Mouse (Mus musculus): ENCODE results near the gene Rab1b. TPM values are rescaled to one million over a fixed set of nuclear protein-coding genes. Genes with fewer than 3 reads are reported as not detected.
"Not testable (repeated sequence)": the region's sequence is repeated elsewhere in the genome, so short reads cannot be mapped to it uniquely, and the experiment has no call there.

The Rab1b gene
- polyA plus RNA-seq, 1 experiment: 212 TPM

DNA sequence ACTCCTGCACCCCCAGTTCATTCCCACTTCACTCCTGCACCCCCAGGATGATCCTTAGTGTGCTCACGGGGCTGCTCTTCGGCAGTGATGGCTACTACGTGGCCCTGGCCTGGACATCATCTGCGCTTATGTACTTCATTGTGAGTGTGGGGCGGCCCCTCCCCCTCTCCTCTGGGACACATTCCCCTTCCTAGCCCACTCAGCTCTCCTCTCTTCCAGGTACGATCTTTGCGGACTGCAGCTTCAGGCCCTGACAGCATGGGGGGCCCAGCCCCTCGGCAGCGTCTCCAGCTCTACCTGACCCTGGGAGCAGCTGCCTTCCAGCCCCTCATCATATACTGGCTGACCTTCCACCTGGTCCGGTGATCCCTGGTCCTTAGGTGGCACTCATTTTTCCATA is 14.8 kb downstream of the Rab1b start:
- Histone ChIP-seq H3K4me3 (ENCODE audit: insufficient read depth, poor library complexity, severe bottlenecking) (no peak overlapping the region), H3K27me3 (ENCODE audit: control insufficient read depth, insufficient read depth, insufficient read length) (no peaks in the 10 kb centered on the region), H3K36me3 (ENCODE audit: control insufficient read depth, insufficient read depth) (peaks cover 3% of the 10 kb centered on the region), H3ac (ENCODE audit: control insufficient read depth, insufficient read length, low read depth) (no peak overlapping the region), H3K79me3 (ENCODE audit: low read depth) (no peaks in the 10 kb centered on the region), H3K79me2 (ENCODE audit: control insufficient read depth, insufficient read depth) (peaks cover 13% of the 10 kb centered on the region)
- TF ChIP-seq USF1 (IDR thresholded peaks at IDR 0.05; ENCODE audit: low read depth) (no peak), FOSL1 (IDR thresholded peaks at IDR 0.05; ENCODE audit: insufficient read depth, low read length, poor library complexity, severe bottlenecking) (no peak), CTCF (IDR thresholded peaks at IDR 0.05; ENCODE audit: control insufficient read depth, insufficient read depth, insufficient read length) (no peak), MYOG (IDR thresholded peaks at IDR 0.05; ENCODE audit: control insufficient read depth, extremely low read depth, insufficient read length) (no peak), MAX (IDR thresholded peaks at IDR 0.05) (no peak), CEBPB (IDR thresholded peaks at IDR 0.05; ENCODE audit: low read depth) (no peak)

DNA sequence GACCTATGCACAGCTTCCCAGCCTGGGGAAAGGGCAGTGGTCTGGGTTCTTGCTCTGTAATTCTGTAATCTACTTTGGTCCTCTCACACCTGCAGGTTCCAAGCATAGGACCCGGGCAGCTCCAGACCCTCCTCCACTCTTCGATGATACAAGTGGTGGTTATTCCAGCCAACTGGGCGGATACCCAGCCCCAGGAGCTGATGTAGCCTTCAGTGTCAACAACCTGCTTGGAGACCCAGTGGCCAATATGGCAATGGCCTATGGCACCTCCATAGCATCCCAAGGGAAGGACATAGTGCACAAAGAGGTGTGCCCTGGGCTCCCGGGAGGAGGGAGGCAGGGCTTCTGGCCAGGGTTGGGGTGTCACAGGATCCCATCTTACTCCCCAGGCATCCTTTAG is 17.5 kb downstream of the Rab1b start:
- H3K36me3 ChIP-seq (ENCODE audit: control insufficient read depth, insufficient read depth): peaks cover 3% of the 10 kb centered on the region
- no peaks in the 10 kb centered on the region for H3K27me3 ChIP-seq (ENCODE audit: control insufficient read depth, insufficient read depth, insufficient read length)
- peak overlapping the region; percentile 86 for H3K4me3 ChIP-seq (ENCODE audit: insufficient read depth, poor library complexity, severe bottlenecking)
- TF ChIP-seq CTCF (IDR thresholded peaks at IDR 0.05; ENCODE audit: control insufficient read depth, insufficient read depth, insufficient read length) (no peak), FOSL1 (IDR thresholded peaks at IDR 0.05; ENCODE audit: insufficient read depth, low read length, poor library complexity, severe bottlenecking) (no peak), MYOD1 (IDR thresholded peaks at IDR 0.05; ENCODE audit: control insufficient read depth, insufficient read length, low read depth) (no peak), CEBPB (IDR thresholded peaks at IDR 0.05; ENCODE audit: low read depth) (no peak), USF1 (IDR thresholded peaks at IDR 0.05; ENCODE audit: low read depth) (no peak), MYOG (IDR thresholded peaks at IDR 0.05; ENCODE audit: control insufficient read depth, extremely low read depth, insufficient read length) (no peak)
- H3K79me3 ChIP-seq (ENCODE audit: low read depth): no peaks in the 10 kb centered on the region
- no peak overlapping the region for H3ac ChIP-seq (ENCODE audit: control insufficient read depth, insufficient read length, low read depth)
- H3K79me2 ChIP-seq (ENCODE audit: control insufficient read depth, insufficient read depth): peaks cover 13% of the 10 kb centered on the region

DNA sequence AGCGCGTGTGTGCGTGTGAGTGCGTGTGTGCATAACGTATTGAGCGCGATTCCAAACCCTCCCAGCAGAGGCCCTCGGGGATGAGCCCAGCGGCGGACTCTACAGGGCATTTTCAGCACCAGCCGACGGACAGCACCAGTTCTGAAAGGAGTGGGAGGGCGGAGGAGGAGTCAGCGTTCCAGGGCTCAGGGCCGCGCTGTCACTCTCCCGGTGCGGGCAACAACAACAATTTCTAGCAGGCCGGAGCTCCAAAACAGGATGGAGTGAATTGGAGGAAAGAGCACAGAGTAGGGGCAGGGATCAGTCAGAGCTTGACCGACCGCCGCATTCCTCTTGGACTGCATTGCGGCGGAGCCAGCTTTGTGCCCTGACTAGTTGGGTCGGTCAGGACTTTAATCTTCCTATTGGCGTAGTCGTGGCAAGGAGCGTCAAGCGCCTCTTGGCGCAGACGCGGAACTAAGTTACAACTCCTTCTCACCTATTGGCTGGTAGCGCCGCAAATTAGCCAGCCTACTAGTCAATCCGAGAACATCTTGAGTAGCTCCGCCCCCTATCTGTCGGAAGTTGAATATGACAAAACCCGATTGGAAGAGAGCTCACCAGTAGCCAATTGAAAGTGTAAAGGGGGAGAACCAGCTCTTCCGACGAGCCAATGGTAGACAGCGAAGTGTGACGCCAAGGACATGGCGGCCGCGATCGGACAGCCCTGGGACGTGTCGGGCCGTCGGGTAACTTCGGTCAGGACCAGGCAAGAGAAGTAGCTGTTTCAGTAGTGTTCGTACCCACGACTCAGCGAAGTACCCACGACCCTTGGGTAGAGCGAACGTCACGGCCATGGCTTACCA is 18.8 kb downstream of the Rab1b start, which contains the start of gene Yif1a:
TSS of gene Yif1a (plus strand) at position 655 of the 845 bp plus-strand sequence.
- Histone ChIP-seq H3ac (ENCODE audit: control insufficient read depth, insufficient read length, low read depth) (peak within 1 kb of the TSS; percentile 73), H3K36me3 (ENCODE audit: control insufficient read depth, insufficient read depth) (peaks cover 3% of the 10 kb centered on the region), H3K27me3 (ENCODE audit: control insufficient read depth, insufficient read depth, insufficient read length) (no peaks in the 10 kb centered on the region), H3K79me3 (ENCODE audit: low read depth) (no peaks in the 10 kb centered on the region), H3K4me3 (ENCODE audit: insufficient read depth, poor library complexity, severe bottlenecking) (peak within 1 kb of the TSS; percentile 86), H3K79me2 (ENCODE audit: control insufficient read depth, insufficient read depth) (peaks cover 13% of the 10 kb centered on the region)
- no peak for TF ChIP-seq CEBPB (IDR thresholded peaks at IDR 0.05; ENCODE audit: low read depth)
- peak; percentile 40 for TF ChIP-seq CTCF (IDR thresholded peaks at IDR 0.05; ENCODE audit: control insufficient read depth, insufficient read depth, insufficient read length)
- TF ChIP-seq MYOG (IDR thresholded peaks at IDR 0.05; ENCODE audit: control insufficient read depth, extremely low read depth, insufficient read length): no peak
- no peak for TF ChIP-seq FOSL1 (IDR thresholded peaks at IDR 0.05; ENCODE audit: insufficient read depth, low read length, poor library complexity, severe bottlenecking)
- peak; percentile 66 for TF ChIP-seq MAX (IDR thresholded peaks at IDR 0.05)
- no peak for TF ChIP-seq USF1 (IDR thresholded peaks at IDR 0.05; ENCODE audit: low read depth)
- TF ChIP-seq MYOD1 (IDR thresholded peaks at IDR 0.05; ENCODE audit: control insufficient read depth, insufficient read length, low read depth): no peak

DNA sequence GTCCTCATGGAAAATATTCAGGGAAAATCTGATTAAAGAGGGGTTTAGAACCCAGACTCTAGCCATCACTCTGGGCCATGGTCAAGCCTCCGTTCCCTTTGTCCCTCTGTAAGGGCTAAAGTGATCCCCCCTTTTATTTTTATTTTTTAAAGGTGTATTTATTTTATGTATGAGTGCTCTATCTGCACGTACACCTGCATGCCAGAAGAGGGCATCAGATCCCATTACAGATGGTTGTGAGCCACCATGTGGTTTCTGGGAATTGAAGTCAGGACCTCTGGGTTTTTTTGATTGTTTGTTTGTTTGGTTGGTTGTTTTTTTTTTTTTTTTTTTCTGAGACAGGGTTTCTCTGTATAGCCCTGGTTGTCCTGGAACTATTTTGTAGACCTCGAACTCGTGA is 20.3 kb downstream of the Rab1b start:
- H3K36me3 ChIP-seq (ENCODE audit: control insufficient read depth, insufficient read depth); H3K4me3 ChIP-seq (ENCODE audit: insufficient read depth, poor library complexity, severe bottlenecking); H3K27me3 ChIP-seq (ENCODE audit: control insufficient read depth, insufficient read depth, insufficient read length); H3K79me3 ChIP-seq (ENCODE audit: low read depth); H3ac ChIP-seq (ENCODE audit: control insufficient read depth, insufficient read length, low read depth): not testable (repeated sequence)
- peaks cover 13% of the 10 kb centered on the region for H3K79me2 ChIP-seq (ENCODE audit: control insufficient read depth, insufficient read depth)

DNA sequence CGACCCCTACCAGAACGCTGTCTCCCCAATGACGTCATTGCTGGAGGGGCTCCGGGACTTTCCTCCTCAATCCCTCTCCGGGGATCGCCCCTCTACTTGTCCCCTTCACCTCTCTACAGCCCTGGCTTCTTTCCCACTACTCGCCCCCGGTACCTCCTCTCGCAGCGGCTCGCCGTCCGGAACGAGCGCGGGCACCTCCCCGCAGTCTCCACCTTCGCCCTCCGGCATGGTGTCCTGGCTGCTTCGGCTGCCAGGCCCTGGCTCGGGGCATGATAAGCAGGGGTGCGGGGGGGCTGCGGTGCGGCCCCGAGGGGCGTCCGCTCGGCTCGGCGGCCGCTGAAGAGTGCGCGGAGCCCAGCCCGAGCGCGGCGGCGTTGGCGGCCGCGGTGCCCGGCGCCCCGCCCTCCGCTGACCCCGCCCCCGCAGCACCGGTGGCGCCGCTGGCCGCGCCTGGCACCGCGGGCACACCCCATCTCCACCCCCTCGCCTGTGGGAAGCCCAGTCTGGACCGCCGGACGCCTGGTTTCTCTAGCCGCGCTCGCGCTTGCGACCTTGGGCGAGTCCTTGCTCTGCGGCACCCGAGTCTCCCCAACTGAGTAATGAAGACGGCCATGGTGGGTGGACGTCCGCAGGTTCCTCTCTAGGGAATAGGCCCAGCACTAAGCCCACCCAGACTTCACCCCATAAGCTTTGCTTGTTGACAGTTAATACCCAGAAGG is 21.6 kb downstream of the Rab1b start, which contains the start of gene Tmem151a:
TSS of gene Tmem151a (minus strand) at position 387 of the 719 bp plus-strand sequence.
- no peaks in the 10 kb centered on the region for H3K27me3 ChIP-seq (ENCODE audit: control insufficient read depth, insufficient read depth, insufficient read length)
- H3K79me2 ChIP-seq (ENCODE audit: control insufficient read depth, insufficient read depth): peaks cover 13% of the 10 kb centered on the region
- H3K79me3 ChIP-seq (ENCODE audit: low read depth): no peaks in the 10 kb centered on the region
- TF ChIP-seq CTCF (IDR thresholded peaks at IDR 0.05; ENCODE audit: control insufficient read depth, insufficient read depth, insufficient read length) (no peak), FOSL1 (IDR thresholded peaks at IDR 0.05; ENCODE audit: insufficient read depth, low read length, poor library complexity, severe bottlenecking) (no peak), CEBPB (IDR thresholded peaks at IDR 0.05; ENCODE audit: low read depth) (no peak), USF1 (IDR thresholded peaks at IDR 0.05; ENCODE audit: low read depth) (no peak), MYOG (IDR thresholded peaks at IDR 0.05; ENCODE audit: control insufficient read depth, extremely low read depth, insufficient read length) (no peak), MAX (IDR thresholded peaks at IDR 0.05) (no peak), MYOD1 (IDR thresholded peaks at IDR 0.05; ENCODE audit: control insufficient read depth, insufficient read length, low read depth) (no peak)
- peaks cover 3% of the 10 kb centered on the region for H3K36me3 ChIP-seq (ENCODE audit: control insufficient read depth, insufficient read depth)
- peak within 1 kb of the TSS; percentile 64 for H3ac ChIP-seq (ENCODE audit: control insufficient read depth, insufficient read length, low read depth)
- peak within 1 kb of the TSS; percentile 38 for H3K4me3 ChIP-seq (ENCODE audit: insufficient read depth, poor library complexity, severe bottlenecking)
